ENCODE assay signal across 10 mouse cellular contexts in genomic region chr2:112676721-112677120, GRCm38 (mm10).
DNase-seq lines count a peak whose midpoint lies in the region; ATAC-seq and TF ChIP-seq lines count a peak whose summit lies in the region.
"Had no signal": no experiment of that assay in that cellular context is flagged by ENCODE, and none has a peak within 500 bp of the region (broad histone marks: within the 10 kb centered on the region; RNA-seq: fewer than 3 reads in every experiment).

No protein-coding gene starts in this region.

- H3K27ac ChIP-seq in kidney, adult 2 months (ENCODE audit: insufficient read depth, low read depth, low read length) = no peak overlapping the region
- H3K27ac ChIP-seq: limb, embryonic 10.5 days had no signal

- no peaks in the 10 kb centered on the region for H3K27me3 ChIP-seq in kidney, adult 2 months (replicated peaks; ENCODE audit: control insufficient read depth, insufficient read depth, low read length)

- peak; percentile 9 for DNase-seq in kidney, adult 2 months
- no peak for DNase-seq in kidney, adult 9 months
- DNase-seq in brain, adult 2 months (ENCODE audit: low read depth, low spot score) = peak; percentile 5
- peak; percentile 11 for DNase-seq in induced T-regulatory cell, adult 2 months (ENCODE audit: low read depth)
- DNase-seq in adrenal gland, postnatal 10 days = no peak
- DNase-seq in right cerebral cortex, postnatal 14 days = no peak
- DNase-seq: retina, postnatal 1 day had no signal

- no peak for TF ChIP-seq CTCF in kidney, adult 2 months (conservative IDR thresholded peaks at IDR 0.05; ENCODE audit: insufficient read depth, insufficient read length, low read depth, low read length)

- TF ChIP-seq POLR2A in kidney, adult 2 months (IDR thresholded peaks at IDR 0.05; ENCODE audit: low read depth, low read length) = no peak

- H3K36me3 ChIP-seq in kidney, adult 2 months (ENCODE audit: control insufficient read depth, insufficient read depth, low read length) = no peaks in the 10 kb centered on the region
- H3K36me3 ChIP-seq: limb, embryonic 10.5 days had no signal

- H3K4me3 ChIP-seq in kidney, adult 2 months (ENCODE audit: insufficient read depth, low read depth, low read length) = no peak overlapping the region
- H3K4me3 ChIP-seq: limb, embryonic 10.5 days had no signal

- peak; percentile 75 for ATAC-seq in CD4-positive, CD25-positive, alpha-beta regulatory T cell, adult 4 months
- ATAC-seq in monocyte, adult 5-6 weeks (replicated peaks; ENCODE audit: insufficient number of reproducible peaks, low FRiP score, low TSS enrichment, poor library complexity, severe bottlenecking) = no peak

- 54% methylated on average over 1 of the region's 1 CpGs for WGBS in kidney, adult 2 months

- H3K4me1 ChIP-seq in kidney, adult 2 months (ENCODE audit: control insufficient read depth, insufficient read depth, low read length) = no peaks in the 10 kb centered on the region

Comparison
In these comparisons a context has a peak if more than half of its experiments do, and no peak if none do; other contexts are left out.
1. DNase-seq: peak in kidney, adult 2 months (single experiment), brain, adult 2 months (single experiment) and induced T-regulatory cell, adult 2 months (single experiment); none in kidney, adult 9 months (single experiment), adrenal gland, postnatal 10 days (single experiment) and right cerebral cortex, postnatal 14 days (single experiment).